Mouse (Mus musculus): ENCODE data around the gene Clstn2.
A peak's percentile ranks its signal among the peaks of the same experiment; 100 is the strongest.

Clstn2 gene

DNA sequence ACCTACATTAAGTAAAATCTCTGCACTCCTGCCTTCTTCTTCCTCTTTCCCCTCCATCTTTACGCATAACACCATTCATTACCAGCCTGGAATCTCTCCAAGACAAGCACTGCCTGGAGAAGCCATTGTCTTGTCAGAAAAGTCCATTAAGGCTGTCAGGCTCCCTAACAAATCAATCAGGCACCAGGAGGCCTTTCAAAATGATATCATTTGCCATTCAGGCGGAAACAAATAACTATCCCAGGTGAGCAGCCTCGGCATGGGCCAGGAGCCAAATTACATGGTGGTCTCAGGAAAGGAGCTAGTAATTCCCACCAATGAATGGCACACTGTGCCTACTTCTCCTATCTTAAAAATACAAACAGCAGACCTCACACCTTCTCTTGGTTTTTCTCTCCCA is 260.6 kb downstream of the Clstn2 start:
- DNase-seq = no peak

DNA sequence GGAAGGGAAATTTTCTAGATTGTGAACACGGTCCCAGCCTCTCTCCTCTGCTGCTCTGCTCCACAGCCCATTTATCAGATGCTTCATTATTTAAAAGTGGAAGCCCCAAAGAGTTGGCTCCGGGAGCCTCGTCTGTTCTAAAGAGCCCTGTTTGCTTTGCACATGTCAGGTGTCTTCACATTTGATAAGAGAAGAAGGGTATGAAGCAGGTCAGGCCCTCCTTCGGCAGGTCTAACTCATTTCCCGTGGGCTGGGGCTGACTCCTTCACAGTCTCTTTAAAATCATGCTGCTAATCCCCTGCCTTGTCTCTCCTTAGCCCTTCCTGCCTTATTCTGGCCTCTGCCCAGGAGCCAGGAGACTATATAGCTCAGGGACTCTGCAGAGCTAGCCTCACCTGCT is 263.6 kb downstream of the Clstn2 start:
- no peak for DNase-seq

DNA sequence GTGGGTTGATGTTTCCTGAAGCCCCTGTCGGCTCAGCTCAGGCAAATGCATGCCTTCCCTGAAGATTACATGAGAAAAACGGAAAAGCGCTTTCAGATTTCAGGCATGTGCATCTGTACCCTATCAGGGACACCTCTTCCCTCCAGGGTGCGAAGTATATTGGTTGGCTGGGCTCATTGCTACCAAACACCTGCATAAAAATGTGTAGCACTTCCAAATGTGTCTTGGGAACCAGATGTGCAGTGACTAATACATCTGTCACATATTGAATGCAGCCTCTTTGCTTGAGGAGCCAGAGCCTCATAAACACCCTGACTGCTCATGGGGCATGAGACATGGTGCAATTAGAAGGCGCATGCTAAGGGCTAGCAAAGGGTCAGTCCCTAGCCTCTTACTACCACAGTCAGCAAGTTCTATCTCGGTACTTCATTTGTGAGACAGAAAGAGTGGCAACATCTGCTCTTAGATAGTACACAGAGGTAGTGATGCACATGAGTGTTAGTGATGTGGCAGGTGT is 267.7 kb downstream of the Clstn2 start:
- DNase-seq = no peak

DNA sequence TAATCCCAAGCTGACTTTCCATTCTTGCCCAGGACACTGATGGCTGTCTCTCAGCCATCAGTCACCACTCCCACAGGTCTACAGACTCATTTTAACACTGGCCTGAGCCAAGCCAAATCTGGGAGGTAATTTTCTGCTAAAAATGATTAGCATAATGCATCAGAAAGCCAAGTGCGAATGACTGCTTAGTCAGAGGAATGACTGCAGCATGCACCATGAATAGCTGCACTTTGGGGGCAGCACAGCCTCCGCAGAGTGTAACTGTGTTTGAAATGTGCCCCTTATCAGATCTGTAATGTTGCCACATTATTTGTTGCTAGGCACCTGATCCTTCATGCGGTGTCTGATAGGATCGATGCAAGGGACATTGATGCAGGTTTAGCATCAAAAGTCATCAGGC is 269.9 kb downstream of the Clstn2 start:
- DNase-seq = no peak

DNA sequence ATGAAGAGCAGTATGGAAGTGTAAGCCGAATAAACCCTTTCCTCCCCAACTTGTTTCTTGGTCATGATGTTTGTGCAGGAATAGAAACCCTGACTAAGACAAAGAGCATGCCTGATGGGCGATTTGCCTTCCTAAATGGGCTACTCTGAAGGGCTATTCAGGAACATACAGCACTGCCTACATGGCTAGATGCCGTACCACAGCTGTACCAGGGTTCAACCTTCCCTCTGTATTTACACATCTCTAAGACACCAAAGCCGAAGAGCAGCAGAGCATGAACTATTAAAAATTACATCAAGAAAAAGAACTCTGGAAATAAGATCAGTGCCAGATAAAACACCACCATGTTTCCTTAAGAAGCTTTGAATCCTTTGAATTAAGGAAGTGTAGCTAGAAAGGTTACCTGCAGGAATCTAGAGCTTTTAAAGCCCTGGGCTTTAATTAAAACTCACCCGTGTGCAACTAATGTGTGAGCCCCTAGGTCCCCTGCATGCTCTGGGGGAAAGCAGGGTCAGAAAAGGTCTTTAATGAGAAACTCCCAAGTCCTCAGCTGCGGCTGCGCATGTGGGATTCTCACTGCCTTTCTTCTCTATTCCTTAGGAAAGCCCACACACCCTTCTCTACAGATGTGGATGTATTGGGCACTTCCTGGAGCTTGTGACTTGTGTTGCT is 277.2 kb downstream of the Clstn2 start:
- no peak for DNase-seq

DNA sequence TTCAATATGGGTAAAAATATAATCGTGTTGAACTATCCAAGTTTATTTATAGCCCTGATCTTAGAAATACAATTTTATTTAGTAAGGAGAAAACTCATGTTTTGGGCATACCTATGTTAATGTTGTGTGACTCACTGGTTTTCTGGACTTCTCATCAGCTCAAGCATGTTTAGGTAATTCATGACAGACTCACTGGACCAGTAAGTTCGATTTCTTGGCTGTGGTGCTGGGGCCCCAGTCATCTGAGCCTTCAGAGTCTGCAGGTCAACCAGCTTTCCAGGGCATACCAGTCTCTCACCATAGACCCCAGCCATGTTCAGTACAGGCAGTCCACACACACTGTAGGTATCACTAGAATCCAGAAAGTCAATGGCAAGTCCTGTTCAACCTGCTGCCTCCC is 279.3 kb downstream of the Clstn2 start:
- no peak for DNase-seq

DNA sequence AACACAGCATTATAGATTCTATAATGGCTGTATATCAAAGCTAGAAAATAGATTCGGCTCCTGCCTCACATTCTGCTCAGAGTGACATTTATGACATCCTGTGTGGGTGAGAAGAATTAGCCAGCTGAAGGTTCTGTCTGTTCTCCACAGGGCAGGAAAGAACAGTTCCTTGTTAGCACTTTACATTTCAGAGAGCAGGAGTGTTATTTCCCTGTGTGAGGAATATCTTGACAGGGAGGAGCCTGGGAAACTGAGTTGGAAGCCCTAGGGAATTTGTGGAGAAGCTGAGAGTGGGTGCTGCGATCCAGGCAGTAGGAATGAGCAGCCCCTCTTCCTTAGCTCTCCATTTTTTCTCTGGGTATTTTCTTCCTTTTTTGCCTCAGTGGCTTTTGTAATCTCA is 286.4 kb downstream of the Clstn2 start:
- no peak for DNase-seq

DNA sequence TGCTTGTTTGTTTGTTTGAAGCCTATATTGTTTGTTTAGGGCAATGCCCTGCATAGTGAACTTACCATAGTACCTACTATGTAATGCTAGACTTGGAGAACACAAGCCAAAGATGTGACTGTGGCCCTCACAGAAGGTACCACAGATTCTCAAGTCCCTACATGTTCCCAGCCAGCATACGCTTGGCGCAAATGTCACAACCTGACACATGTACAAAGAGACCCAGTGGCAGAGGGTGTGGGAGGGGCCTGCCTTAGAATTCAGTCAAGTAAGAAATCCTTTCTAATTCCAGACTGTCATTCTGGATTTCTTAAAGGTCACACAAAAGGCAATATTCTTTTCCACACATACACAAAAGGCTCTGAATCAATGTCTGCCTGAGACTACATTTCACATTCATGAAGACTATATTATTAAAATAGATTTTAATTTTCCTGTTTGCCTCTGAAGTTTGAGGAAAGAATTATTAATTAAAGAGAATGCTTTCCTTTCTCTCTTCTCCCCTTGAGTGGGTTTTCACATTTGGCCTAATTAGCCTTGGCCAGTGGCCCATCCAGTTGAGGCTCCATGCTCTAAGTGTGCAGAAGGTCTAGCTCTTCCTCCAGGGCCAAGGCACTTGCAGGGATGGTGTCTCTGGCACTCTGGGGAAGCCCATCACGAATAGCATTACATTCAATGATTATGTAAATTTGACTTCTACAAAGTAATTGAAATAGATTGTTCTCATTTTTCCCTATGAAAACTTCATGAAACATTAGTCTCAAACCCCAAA is 305.1 kb downstream of the Clstn2 start:
- DNase-seq = no peak

DNA sequence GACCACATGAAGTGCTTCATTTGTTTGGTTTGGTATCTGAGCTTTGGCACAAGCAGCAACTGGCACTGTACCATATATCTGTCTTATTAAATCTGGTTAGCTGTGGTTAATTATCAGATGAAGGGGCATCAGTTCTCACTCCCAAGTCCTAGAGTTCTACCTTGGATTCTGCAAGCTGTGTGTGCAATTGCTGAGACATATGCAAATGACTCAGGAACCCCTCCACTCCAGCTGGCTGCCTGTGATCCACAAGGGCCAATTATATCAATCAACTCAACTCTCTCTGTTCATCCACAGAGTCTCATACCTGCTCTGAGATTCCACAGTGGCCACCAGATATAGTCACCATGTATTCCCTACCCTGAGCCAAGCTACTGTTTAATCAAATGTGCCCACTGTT is 315.3 kb downstream of the Clstn2 start:
- no peak for DNase-seq

DNA sequence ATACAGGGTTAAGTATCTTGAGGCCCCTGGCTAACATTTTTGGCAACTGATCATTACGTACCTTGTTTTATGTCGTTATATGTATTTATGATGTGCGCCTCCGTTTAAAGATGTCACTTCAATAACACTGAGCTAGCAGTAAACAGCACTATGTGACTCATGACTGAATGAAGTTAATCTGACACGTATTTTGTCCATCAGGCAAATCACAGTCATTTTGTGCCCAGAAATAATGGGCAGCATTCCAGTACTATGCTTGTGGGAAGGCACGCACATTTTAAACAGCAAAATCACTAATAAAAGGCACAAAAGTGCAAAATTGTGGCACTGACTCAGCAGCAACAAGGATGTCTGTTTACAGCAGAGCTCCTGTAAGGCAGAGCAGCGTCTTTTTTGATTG is 316.0 kb downstream of the Clstn2 start:
- DNase-seq = no peak

DNA sequence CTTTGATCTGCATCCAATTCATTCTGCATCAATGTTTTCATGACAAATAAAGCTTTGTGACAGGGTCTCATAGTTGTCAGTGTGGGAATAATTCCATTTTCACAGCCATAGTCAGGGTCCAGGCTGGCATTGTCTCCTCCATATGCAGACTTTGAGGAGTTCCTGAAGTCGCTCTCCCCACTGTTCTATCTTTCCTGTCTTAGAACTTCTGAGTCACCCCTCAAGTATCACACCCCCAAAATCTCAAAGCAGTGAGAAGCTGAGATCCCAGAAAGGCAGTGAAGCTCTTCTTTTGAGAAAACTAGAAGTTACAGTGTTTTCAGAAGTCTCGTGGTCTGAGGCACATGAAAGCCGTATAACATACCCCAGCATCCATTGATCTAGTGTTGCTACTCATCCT is 320.1 kb downstream of the Clstn2 start:
- DNase-seq = no peak

DNA sequence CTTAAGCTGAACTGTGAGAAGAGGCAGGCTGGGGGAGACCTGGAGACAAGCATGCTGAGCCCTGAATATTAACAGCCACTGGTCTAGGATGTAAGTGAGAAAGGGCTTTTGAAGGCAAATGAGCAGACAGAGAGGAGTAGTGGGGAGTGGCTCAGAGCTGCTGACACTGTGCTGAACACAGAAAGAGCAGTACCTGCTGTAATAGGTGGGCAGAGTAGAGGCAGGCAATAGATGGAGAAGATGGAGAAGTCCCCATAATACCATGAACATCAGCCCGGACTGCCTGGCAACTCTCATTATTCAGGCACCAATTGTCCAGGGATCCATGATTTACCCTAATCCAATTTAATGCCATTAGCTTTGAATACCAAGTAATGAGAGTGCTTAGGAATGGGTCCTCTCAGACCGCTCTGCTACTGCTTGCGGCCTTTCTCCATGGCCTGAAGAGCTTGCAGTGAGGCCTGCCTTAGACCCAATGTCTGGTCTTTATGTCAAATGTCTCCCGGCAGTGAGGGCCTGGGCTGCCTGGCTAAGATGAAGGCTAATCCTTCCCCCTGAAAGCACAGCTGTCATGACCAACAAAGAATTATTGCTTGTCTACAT is 329.0 kb downstream of the Clstn2 start:
- DNase-seq = no peak

DNA sequence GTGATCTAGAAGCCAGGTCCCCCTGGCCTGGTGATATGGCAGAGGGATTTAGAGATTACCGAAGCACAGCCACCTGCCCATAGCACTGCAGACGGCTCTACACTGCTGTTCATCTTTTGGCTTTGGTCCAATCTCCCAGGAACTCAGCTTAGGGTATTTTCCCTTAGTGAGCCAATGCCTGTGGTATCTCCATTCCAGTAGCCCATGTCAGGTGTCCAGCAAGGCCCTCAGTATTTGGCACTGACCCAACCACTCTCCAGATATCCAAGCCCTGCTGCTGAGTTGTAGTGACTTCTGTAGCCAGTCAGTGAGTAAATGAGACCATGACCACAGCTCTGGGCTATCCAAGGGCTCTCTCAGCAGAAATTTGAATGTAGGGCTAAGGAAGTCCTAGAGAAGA is 330.0 kb downstream of the Clstn2 start:
- no peak for DNase-seq

DNA sequence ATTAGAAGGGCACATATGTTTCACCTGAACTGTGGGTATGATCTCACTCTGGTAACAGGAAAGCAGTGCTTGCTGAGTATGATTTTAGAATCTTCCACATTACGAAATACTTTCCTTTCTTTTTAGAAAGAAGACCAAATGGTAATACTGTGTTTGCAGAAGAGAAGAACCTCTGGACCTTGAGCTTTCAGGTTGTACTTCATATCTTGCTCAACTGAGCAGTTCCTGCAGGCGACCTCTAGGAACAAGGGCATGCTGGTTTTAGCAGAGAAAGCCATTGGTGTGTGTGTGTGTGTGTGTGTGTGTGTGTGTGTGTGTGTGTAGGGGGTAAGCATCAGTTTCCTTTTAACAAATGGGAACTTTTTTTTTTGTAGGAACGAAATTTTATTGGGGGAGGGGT is 333.0 kb downstream of the Clstn2 start:
- DNase-seq = no peak

DNA sequence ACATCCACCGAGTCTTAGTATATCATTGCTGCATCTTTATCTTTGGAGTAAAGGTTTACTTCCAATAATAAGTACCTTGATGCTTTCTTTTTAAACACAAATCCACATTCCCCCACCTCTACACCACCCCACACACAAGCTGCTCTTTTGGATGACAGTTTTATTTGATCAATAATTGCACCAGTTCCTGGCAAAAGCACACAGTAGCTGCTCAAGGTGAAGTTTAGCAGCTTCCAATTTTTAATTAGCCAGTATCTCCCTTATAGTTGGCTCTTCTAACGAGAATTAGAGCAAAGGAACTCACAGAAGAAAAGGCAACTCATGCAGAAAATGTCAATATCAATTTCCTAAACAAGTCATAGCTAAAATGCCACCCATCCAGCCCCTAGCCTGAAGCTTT is 334.0 kb downstream of the Clstn2 start:
- no peak for DNase-seq

DNA sequence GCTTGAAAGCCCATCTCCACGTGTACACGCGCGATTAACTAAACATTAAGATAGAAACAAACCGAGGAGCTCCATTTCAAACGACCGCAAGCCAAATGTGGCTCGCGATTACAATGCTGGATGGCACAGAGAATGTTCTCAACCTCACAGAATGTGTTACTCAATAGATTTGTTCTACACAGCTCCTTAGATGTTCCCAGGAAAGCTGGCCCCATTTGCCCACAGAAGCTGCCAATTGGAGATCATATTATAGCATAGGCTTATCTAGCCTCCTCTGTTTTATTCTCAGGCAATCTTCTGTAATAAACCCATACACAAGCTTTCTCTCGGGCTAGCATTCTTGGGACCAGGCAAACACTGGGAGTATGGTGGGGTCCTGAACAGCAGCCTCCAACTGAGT is 334.9 kb downstream of the Clstn2 start:
- no peak for DNase-seq

DNA sequence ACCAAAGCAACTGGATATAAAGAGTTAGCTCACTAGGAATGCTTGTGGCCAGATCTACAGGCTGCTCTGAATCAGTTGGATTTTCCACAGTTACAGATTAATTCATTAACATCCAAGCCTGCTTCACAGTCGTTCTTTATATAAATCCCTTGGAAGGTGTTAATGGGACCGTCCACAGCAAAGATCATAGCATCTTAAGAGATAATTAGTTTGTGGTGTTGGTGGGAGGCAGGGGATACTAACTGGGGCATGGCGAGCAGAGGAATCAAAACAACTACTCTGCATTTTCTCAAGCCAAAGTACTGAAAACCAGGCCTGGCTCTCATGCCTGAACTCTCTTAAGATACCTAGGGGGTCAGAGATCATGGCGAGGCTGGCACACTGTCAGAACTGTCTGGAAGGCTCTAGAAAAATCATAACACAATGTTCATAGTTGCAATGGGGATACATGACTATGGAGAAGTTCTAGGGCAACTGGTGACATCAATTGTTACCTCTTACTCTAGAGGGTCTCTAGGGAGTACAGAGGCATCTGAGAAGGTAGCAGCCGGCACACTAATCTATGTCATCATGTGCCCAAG is 336.2 kb downstream of the Clstn2 start:
- no peak for DNase-seq

DNA sequence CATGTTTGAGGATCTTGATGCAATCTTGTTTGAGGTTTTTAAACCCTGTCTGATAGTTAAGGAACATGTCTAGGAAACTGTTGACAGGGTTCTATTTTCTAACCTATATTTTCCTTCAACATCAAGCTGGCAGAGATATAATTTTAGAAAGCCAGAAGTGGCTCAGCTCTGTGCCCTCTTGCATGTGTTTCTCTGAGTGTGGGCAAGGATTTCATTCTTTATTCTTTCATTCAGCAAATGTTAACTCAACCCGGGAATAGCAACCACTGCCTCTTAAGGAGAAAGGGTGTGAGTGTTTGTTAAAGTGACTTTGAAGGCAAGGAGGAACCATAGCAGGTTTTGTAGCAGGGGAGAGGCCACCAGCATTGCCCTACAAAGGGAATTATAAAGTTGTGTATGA is 337.7 kb downstream of the Clstn2 start:
- DNase-seq = no peak

DNA sequence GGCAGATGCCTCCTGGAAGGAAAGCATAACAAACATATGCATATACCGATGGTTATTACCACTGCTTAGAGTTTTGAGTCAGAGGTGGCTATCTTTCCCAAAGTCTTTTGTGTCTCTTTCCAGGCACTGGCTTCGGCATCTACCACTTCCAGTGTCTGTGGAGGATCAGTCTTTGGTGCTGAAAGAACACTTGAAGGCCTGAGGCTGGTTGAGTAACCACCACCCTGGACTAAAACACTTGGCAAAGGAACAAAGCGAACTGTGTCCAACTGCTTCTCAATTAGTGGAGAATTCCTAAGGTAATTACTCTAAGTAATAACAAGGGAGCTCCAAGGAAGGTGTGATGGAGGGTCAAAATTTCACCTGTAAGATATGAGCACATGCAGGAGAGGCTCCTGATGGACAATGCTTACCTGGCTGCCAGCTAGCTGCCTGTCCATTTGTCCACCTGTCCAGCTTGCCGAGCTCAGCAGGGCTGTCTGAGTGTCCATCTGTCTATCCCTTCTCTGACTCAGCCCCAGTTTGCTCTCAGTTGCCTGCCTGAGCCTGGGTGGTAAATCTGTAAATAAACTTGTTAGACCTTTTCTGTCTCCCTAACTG is 346.1 kb downstream of the Clstn2 start:
- DNase-seq = peak in 1 of 2 experiments; percentile 27

DNA sequence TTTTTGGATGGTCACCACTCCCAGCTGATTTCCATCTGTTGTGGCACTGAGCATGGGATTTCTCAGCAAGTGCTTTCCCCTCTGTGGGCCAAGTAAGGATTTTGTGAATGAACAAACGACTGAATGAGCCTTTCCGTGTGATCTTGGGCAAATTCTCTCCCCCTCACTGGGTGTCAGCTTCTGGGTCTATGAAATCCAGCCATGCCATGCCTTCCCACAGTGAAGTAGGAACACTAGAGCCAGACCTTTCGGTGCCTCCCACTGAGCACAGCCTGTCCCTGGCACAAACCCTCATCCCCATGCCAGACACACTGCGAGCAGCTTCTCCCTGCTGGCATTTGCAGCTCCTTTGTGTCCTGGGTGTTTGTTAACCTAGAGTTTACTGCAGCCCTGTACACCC is 347.3 kb downstream of the Clstn2 start:
- DNase-seq = no peak

DNA sequence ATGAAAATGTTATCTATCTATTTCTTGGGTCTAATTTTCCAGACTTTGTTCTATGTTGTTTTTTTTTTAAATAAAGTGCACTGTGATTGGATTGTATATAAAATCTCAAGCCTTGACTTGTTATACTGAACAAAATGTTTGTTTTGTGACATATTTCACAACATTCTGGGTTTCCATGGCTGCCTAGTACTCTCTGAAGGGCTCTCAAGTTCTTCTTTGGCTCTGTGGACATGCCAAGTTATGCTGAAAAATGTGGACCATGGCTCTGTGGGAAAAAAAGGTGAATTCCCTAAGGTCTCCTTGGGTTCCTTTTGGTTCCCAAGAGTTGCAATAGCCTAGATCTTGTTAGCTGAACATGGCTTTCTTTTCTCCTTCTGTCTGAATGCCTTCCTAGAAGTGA is 353.1 kb downstream of the Clstn2 start:
- DNase-seq = peak; percentile 40 to 72

DNA sequence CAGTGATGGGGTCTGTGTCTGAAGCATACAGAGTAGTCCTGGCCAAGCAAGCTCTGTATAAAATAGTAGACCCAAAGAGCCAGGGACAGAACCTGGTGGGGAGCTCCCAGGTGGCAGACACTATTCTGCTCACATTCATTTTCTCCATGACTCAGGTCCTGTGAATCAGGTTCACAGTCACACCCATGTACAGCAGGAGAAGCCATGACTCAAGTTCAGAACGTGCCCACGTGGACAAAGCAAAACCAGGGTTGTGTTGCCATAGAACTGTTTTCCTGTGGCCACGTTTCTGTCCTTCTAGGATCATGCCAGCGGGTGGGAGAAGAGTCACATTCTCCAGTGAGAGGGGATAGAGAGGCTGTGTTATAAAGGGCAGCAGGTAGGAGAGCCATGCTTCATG is 353.9 kb downstream of the Clstn2 start:
- DNase-seq = peak in 1 of 2 experiments; percentile 20

DNA sequence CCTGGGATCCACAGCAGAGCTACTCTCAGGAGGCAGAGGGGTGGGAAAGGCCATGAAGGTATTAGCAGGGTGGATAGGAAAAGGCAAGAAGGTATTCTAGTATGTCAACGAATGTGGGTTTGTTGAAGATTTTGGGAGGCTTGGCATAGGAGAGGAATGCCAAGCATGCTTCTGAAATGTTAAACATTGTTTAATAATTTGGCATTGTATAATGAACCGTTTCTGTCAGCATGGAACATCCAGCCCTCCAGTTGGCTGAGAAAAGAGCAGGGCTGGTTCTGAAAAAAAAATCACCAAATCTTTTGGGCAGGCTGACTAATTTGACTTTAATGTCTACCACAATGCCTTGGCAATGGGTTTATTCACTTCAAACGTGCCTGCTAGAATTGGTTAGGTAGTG is 355.9 kb downstream of the Clstn2 start:
- DNase-seq = no peak

Data from lung, adult 18-20 months (tissue).